Mouse (Mus musculus): ENCODE measurements around the gene Vmn2r45.
"Not testable (repeated sequence)": the region's sequence is repeated elsewhere in the genome, so short reads cannot be mapped to it uniquely, and the experiment has no call there.

Gene Vmn2r45

DNA sequence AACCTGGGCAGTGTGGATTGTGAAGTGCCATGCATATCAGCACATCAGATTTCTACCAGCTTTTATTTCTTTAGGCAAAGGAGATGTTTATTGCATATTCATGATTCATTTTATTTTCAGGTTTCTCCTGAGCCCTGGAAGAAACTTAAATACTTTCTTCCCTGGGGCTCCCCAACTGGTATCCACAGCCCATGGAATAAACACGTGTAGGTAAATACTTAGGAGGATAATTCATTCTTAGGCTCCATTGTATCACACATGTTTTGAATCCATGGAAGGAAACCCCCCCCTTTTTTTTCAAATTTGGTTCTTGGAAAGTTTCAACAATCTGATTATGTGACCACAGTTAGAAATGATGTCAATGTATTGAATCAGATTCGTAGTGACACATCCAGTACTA is at the start of gene Vmn2r45:
Gene Vmn2r45 (minus strand): TSS at position 101 of the 400 bp plus-strand sequence.
- DNase-seq, result not testable (repeated sequence)
